Mouse (Mus musculus): ENCODE measurements around the gene Slc30a1.

Slc30a1 gene

GRCm38 (mm10) chr1:191943638-191944037 lies 37.1 kb downstream of the Slc30a1 start:
- in situ Hi-C loops (cut with MboI) = no loop called here

DNA sequence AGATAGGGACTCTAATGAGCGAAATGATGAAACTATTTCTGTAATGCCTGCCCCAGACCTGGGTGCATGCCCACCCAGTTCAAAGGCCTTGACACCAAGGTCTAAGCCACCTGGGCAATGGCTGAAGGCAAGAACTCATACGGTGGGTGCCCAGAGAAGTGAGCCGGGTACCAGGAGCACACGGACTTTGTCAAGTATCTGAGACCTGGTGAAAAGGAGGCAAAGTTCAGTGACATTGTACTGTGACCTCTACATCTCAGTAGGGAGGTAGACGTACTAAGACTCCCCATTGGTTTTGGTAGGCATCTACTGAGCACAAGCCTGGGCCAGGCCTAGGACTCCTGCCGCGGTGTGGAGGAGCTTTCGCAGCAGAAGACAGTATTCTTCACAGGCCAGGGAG lies 38.8 kb downstream of the Slc30a1 start:
- in situ Hi-C loops (cut with MboI) = no loop called here

GRCm38 (mm10) chr1:191945756-191946155 lies 39.2 kb downstream of the Slc30a1 start:
- in situ Hi-C loops (cut with MboI) = no loop called here

- in situ Hi-C loops (cut with MboI) = no loop called here
Observed at GRCm38 (mm10) chr1:191946261-191946660, 39.7 kb downstream of the Slc30a1 start.

DNA sequence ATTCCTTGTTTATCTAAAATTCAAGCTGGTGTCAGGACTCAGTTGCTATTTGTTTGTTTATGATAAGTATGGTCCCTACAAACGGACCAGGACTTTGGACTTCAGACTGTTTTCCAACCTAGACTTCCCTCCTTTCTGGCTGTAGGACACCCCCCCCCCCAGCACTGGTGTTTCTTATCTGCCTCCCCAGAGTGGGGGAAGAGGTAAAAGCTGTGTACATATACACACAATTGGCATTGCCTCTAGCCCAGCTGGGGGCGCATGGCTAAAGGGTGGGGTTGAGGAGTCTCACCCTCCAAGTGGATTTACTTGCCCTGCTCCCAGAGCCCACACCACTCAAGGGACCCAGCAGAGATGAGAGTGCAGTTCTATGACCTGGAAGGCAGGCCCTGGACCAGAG lies 40.3 kb downstream of the Slc30a1 start:
- in situ Hi-C loops (cut with MboI) = no loop called here

GRCm38 (mm10) chr1:191947796-191948195 lies 41.2 kb downstream of the Slc30a1 start:
- in situ Hi-C loops (cut with MboI) = no loop called here

- in situ Hi-C loops (cut with MboI) = no loop called here
Observed at GRCm38 (mm10) chr1:191948600-191948999, 42.0 kb downstream of the Slc30a1 start.

GRCm38 (mm10) chr1:191950611-191951010 lies 44.0 kb downstream of the Slc30a1 start:
- in situ Hi-C loops (cut with MboI) = no loop called here

- in situ Hi-C loops (cut with MboI) = no loop called here
Observed at GRCm38 (mm10) chr1:191952733-191953335, 46.3 kb downstream of the Slc30a1 start.

DNA sequence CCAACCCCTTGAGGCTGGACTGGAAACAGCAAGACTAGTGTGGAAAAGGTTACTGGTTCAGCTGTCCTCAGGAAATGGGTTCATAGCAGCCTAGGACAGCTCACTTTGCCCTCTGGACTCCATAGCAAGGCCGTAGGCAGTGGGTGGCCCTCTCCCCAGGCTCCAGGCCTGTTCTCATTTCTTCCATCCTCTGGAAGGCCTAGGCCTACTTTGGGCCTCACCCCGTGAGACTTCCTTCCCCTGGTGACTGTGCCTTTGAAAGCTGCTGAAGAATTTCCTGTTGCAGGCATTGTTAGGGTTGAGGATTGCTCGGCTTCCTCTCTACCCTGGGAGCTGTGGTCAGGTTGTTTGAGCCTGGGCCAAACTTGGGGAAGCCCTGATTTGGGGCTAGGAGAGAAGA lies 48.5 kb downstream of the Slc30a1 start:
- in situ Hi-C loops (cut with MboI) = no loop called here

DNA sequence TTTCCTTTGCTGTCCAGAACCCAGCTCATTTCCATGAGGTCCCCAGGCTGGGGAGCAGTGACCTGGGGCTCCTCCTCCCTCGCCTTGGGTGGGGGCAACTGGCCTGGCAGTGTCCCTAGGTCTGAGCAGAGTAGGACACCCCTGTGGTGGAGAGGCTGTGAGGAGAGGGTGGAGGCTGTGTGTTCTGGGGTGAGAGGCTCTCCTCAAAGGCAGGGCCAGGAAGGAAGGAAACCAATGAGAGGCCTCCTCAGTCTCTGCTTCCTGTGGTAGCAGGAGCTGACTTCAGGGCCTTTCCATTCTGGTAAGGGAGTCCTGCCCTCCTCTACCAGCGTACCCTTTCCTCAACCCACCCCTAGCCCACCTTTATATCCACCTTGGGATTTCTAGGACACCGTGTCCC lies 49.7 kb downstream of the Slc30a1 start:
- in situ Hi-C loops (cut with MboI) = no loop called here

- in situ Hi-C loops (cut with MboI) = no loop called here
Observed at GRCm38 (mm10) chr1:191956871-191957270, 50.3 kb downstream of the Slc30a1 start.

GRCm38 (mm10) chr1:191957321-191957720 lies 50.8 kb downstream of the Slc30a1 start:
- in situ Hi-C loops (cut with MboI) = no loop called here

DNA sequence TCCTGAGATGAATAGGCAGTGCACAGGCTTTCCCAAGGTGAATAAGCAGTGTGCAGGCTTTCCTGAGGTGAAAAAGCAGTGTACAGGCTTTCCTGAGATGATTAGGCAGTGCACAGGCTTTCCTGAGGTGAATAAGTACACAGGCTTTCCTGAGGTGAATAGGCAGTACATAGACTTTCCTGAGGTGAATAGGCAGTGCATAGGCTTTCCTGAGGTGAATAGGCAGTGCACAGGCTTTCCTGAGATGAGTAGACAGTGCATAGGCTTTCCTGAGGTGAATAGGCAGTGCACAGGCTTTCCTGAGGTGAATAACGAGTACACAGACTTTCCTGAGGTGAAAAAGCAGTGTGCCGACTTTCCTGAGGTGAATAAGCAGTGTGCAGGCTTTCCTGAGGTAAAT lies 54.4 kb downstream of the Slc30a1 start:
- in situ Hi-C loops (cut with MboI) = no loop called here

All from mature B cell (primary cell).